Mouse (Mus musculus) hindbrain, embryonic 12.5 days (tissue): ENCODE data around the gene Prdm13. TPM values are rescaled to one million over a fixed set of nuclear protein-coding genes. Genes with fewer than 3 reads are reported as not detected.
A peak's percentile ranks its signal among the peaks of the same experiment; 100 is the strongest.

Experiments
- ATAC-seq: fragments of 200-750 bp; cut with Nextera tagmentation; 2 replicates; pipeline ENCODE4 v1.8.0; 2017; ENCODE audit warnings: moderate TSS enrichment; ENCODE audit not compliant: low FRiP score
- H3K27ac ChIP-seq: fragments of 300-500 bp; sonication (generic); 2 replicates; pipeline ENCODE4 v1.5.1; 2016; ENCODE audit warnings: mild to moderate bottlenecking
- H3K27me3 ChIP-seq: fragments of 300-500 bp; sonication (generic); 2 replicates; pipeline ENCODE4 v1.6.1; 2016; ENCODE audit warnings: mild to moderate bottlenecking
- H3K36me3 ChIP-seq: fragments of 300-500 bp; sonication (generic); 2 replicates; pipeline ENCODE4 v1.6.1; 2016; ENCODE audit warnings: mild to moderate bottlenecking
- H3K4me1 ChIP-seq: fragments of 300-500 bp; sonication (generic); 2 replicates; pipeline ENCODE4 v1.6.1; 2016
- H3K4me2 ChIP-seq: fragments of 300-500 bp; sonication (generic); replicated peaks from 2 replicates; pipeline ENCODE4 v1.6.1; 2016; ENCODE audit warnings: mild to moderate bottlenecking
- H3K4me3 ChIP-seq: fragments of 300-500 bp; sonication (generic); 2 replicates; pipeline ENCODE4 v1.5.1; 2016; ENCODE audit warnings: mild to moderate bottlenecking
- H3K9ac ChIP-seq: fragments of 300-500 bp; sonication (generic); 2 replicates; pipeline ENCODE4 v1.6.1; 2016; ENCODE audit warnings: mild to moderate bottlenecking, moderate library complexity
- H3K9me3 ChIP-seq: fragments of 300-500 bp; sonication (generic); replicated peaks from 2 replicates; pipeline ENCODE4 v1.6.1; 2016; ENCODE audit warnings: mild to moderate bottlenecking
- WGBS: fragments of 180-500 bp; shearing (Covaris S2); methylation state at CpG from one replicate; pipeline ENCODE4 v1.1.7; 2016; 5-methylcytosine and 5-hydroxymethylcytosine counted together
- polyA plus RNA-seq: library from polyadenylated mRNA; unstranded; fragments of >200 nt; fragmentation: Nextera tagmentation; extraction: Ambion mirVana; gene quantifications from 2 replicates; pipeline ENCODE4 v1.2.1, GENCODE M21; 2016

Gene Prdm13
- polyA plus RNA-seq, 1 experiment from 2014 or later = 8.9 TPM

GRCm38 (mm10) chr4:21658184-21658583, 27.6 kb downstream of the Prdm13 start:
- Histone ChIP-seq H3K27ac (no peak overlapping the region), H3K4me3 (no peak overlapping the region), H3K9ac (no peak overlapping the region), H3K4me2 (no peak overlapping the region), H3K9me3 (no peaks in the 10 kb centered on the region), H3K27me3 (no peaks in the 10 kb centered on the region), H3K36me3 (no peaks in the 10 kb centered on the region), H3K4me1 (no peaks in the 10 kb centered on the region)
- WGBS = 47% methylated on average over 3 of the region's 3 CpGs
- ATAC-seq = no peak

GRCm38 (mm10) chr4:21629275-21629583, 56.5 kb downstream of the Prdm13 start:
- H3K9ac ChIP-seq = no peak overlapping the region
- ATAC-seq = peak; percentile 29; the same call in 1 of the 2 replicates

GRCm38 (mm10) chr4:21628367-21629274, 57.1 kb downstream of the Prdm13 start:
- no peaks in the 10 kb centered on the region for H3K36me3 ChIP-seq
- 52% methylated on average over 3 of the region's 3 CpGs for WGBS
- H3K4me2 ChIP-seq = no peak overlapping the region
- H3K27me3 ChIP-seq = no peaks in the 10 kb centered on the region
- no peaks in the 10 kb centered on the region for H3K9me3 ChIP-seq
- no peak overlapping the region for H3K4me3 ChIP-seq
- no peaks in the 10 kb centered on the region for H3K4me1 ChIP-seq
- no peak overlapping the region for H3K9ac ChIP-seq
- H3K27ac ChIP-seq = no peak overlapping the region
- ATAC-seq = peak; percentile 70

More at GRCm38 (mm10) chr4:21629275-21629583, 56.5 kb downstream of the Prdm13 start:
- Histone ChIP-seq H3K36me3 (no peaks in the 10 kb centered on the region), H3K4me3 (no peak overlapping the region), H3K27ac (no peak overlapping the region), H3K27me3 (no peaks in the 10 kb centered on the region), H3K4me2 (no peak overlapping the region), H3K9me3 (no peaks in the 10 kb centered on the region), H3K4me1 (no peaks in the 10 kb centered on the region)
- 93% methylated on average over 2 of the region's 2 CpGs for WGBS

Other genes with a start within 250 kb of the Prdm13 start
- gene Ccnc, start 41.7 kb upstream of the Prdm13 start, polyA plus RNA-seq = 62.6 and 62.8 TPM in 2 replicates
- 11.3 and 11.5 TPM in 2 replicates for gene Usp45, start 81.2 kb upstream of the Prdm13 start, polyA plus RNA-seq
- 24.9 and 27.3 TPM in 2 replicates for gene Tstd3, start 81.2 kb upstream of the Prdm13 start, polyA plus RNA-seq
- gene Pnisr, start 161.6 kb upstream of the Prdm13 start, polyA plus RNA-seq = 202 and 236 TPM in 2 replicates
- 11.0 and 11.3 TPM in 2 replicates for gene Coq3, start 193.7 kb upstream of the Prdm13 start, polyA plus RNA-seq
- 26.9 and 30.1 TPM in 2 replicates for gene Faxc, start 245.4 kb upstream of the Prdm13 start, polyA plus RNA-seq